Mouse (Mus musculus) cerebellum, adult 9-11 months (tissue): ENCODE results near the gene Gm20388.

Source experiments
- DNase-seq: peaks from one replicate; pipeline ENCODE4 v3.0.0; 2022

The Gm20388 gene

GRCm38 (mm10) chr8:122359111-122359775 is 2448.6 kb downstream of the Gm20388 start:
- DNase-seq = no peak

DNA sequence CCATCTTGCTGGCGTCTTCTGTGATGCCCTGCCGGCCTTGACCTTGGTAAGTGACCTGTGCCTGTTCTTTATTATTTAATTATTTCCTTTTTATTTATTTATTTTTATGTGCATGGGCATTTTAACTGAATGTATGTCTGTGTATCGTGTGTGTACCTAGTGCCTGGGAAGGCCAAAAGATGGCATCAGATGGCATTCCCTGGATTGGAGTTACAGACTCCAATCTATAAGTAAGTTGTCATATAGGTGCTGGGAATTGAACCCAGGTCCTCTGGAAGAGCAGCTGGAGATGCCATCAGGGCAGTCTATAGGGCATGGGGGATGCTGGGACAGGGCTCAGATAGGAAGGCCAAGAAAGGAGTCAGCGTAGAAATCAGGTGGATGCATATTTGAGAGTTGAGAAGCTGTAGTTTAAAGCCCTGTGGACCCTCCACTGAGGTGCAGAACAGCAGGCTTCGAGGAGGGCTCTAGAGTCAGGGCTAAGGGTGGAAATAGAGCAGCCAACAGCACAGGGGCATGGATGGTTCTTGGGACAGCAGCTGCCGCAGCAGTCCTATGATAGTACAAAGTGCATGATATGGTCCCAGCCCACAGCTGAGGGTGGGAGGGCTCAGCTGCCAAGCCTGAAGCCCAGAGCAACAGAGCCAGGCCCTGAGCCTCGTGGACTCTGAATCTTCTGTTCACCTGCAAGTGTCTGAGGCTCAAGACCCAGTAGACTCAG is 2450.2 kb downstream of the Gm20388 start, which contains the start of gene Trhr2:
Gene Trhr2, minus strand, starts transcription at position 51 of the 721 bp plus-strand sequence.
- no peak for DNase-seq

DNA sequence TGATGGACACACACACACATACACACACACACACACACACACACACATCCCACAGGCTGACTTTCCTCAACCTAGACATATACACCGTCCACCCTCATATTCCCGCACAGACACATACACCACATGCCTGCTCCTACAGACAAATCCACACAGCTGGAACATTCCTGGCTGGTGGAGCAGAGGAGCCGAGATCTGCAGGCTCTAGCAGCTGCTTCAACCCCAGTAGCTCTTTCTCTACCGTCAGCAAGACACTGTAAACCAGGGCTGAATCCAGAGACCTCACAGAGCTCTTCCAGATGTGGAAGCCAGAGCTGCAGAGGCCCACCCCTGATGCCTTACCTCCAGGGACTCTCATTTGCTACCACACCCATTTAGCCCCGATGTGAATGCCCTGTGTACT is 2451.6 kb downstream of the Gm20388 start:
- DNase-seq = no peak

GRCm38 (mm10) chr8:122362967-122363366 is 2452.3 kb downstream of the Gm20388 start:
- no peak for DNase-seq

- no peak for DNase-seq
These were observed 2457.9 kb downstream of the Gm20388 start for GRCm38 (mm10) chr8:122368494-122368893.

DNA sequence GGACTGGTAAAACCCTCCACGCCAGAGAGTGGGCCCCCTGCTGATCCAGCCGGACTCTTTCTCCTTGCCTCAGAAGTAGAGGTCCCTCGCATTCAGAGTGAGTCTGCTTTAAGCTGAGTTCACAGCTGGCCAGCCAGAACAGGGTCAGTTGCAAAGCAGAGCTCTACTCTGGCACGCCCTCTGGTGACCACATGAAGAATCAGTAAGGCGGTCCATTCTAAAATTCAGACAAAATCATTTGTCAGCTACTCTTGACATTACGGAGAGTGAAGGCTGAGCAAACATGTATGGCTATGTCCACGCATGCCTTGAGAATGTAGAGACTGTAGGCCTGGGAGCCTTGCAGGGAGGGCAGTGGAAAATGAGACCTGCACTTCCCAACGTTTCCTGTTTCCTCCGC is 2459.0 kb downstream of the Gm20388 start:
- DNase-seq = peak; percentile 57

DNA sequence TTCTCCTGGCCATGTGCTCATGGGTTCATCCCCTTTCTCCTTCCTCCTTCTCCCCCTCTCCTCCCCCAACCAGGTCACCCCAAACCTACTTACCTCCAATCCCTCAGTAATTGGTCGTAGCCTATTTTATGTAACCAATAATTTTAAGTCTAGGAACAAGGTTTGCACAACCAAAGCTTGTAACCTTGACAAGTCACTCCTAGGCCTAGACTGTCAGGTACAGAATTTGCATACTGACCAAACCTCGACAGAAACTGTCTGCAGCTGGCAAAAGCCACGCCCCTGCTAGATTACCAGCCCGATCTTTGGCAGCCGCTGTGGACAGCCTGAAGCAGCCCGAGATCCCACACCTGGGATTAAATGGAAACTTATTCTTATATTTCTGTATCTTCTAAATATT is 2461.1 kb downstream of the Gm20388 start:
- DNase-seq = no peak

DNA sequence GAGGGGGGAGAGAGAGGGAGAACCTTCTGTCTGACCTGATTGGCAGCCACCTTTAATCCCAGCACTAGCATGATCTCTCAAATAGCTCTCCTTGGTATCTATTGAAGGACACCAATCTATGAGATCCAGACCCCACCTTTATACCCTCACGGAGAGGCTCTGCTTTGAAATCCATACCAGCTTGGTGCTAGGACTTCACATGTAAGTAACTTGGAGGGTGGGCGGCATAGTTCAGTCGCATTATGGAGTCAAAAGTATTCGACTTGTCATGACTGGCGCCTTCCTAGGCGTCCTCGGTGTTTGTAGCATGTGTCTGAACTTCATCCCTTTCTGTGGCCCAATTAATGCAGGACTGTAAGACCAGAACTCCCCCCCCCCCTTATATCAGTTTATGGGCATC is 2464.7 kb downstream of the Gm20388 start:
- peak; percentile 54 for DNase-seq

DNA sequence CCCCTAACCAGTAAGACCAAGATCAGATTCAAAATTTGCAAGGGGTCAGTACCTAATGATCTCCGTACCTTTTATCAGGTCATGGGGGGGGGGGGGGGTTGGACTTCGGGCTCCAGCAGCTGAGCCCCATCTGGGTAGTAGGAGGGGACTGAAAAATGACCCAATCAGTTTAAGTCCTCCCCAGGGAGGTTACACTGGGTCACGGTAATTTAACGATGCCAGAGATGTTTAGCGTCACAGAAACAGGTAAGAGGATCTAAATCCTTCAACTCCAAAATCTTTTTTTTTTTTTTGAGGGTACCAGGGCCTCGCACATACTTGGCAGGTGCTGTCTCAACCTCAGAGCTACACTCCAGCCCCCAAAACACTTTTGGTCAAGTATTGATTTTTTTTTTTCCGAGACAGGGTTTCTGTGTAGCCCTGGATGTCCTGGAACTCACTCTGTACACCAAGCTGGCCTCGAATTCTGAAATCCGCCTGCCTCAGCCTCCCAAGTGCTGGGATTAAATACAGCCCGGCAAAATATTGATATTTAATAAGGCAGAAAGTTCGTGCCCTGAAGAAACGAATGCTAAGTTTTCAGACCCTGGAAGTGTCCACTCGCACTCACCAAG is 2465.2 kb downstream of the Gm20388 start:
- no peak for DNase-seq

GRCm38 (mm10) chr8:122376365-122377231 is 2466.0 kb downstream of the Gm20388 start, which contains the start of gene Zc3h18:
Gene Zc3h18 (plus strand): TSS chr8:122376609.
- peak; percentile 100 for DNase-seq

DNA sequence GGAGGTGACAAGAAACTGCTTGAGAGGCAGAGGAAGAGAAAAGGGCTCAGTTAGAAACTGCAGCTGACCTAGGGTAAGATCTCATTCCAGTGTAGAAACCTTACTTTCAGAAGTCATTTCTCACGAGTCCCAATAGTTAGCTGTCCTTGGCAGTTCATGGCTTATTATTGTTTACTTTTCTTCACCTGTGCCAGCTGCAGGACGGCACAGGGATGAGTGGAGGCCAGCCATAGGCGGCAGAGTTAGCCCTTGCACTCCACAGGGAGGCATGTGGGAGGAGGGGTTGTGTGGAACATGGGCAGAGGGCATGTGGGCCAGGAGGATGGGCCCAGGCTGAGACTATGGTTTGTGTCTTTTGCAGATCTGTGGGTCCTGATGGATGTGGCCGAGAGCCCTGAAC is 2472.4 kb downstream of the Gm20388 start:
- DNase-seq = no peak

- no peak for DNase-seq
These were observed 2478.7 kb downstream of the Gm20388 start for GRCm38 (mm10) chr8:122389357-122389756.

DNA sequence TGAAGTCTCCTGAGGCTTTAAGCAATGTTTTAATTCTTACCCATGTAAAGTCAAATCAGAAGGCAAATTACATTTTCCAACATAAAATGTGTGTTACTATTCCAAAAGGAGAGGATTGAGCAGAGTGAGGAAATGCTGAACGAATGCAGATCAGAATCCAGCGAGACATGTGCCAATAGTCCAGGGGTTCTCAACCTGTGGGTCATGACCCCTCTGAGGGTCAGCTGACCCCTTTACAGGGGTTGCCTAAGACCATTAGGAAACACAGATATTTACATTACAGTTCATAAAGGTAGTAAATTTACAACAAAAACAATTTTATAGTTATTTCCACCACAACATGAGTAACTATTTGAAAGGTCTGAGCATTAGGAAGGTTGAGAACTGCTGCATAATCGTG is 2480.1 kb downstream of the Gm20388 start:
- DNase-seq = no peak

GRCm38 (mm10) chr8:122393717-122394116 is 2483.1 kb downstream of the Gm20388 start:
- no peak for DNase-seq

- peak; percentile 80 for DNase-seq
These were observed 2484.7 kb downstream of the Gm20388 start for GRCm38 (mm10) chr8:122395291-122395690.

GRCm38 (mm10) chr8:122398186-122398585 is 2487.5 kb downstream of the Gm20388 start:
- DNase-seq = no peak

GRCm38 (mm10) chr8:122405146-122405805 is 2494.6 kb downstream of the Gm20388 start:
- no peak for DNase-seq

DNA sequence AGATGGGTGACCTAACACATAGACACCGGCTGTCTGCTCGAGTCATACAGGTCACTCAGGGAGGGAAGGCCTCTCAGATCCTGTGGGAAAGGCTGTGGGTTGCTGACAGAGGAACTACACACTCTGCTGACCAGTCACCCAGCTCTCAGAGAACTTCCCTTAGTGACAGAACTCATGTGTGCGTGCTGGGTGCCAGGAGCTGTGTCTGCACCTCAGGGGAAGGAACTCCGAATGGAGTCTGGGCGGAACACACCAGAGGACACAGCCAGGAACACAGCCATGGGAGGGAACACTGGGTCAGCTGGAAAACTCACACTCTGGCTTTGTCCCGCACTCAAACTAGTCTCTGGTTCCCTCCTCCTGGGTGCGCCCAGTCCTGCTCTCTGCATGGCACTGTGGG is 2497.0 kb downstream of the Gm20388 start:
- DNase-seq = no peak

DNA sequence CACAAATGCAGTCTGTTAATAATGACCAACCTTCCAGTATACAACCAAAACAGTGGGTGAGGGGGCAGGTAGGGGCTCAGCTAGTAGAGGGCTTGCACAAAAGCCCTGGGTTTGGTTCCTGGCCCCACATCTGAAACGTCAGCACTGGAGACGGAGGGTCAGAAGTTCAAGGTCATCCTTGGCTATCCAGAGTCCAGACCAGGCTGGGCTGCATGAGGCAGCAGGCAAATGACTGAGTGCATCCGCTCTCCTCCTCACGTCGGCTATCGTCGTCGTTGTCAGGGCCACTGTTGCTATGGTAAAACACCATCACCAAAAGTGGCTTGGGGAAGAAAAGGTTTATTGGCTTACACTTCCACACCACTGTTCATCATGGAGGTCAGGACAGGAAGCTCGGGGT is 2503.7 kb downstream of the Gm20388 start:
- DNase-seq = no peak

DNA sequence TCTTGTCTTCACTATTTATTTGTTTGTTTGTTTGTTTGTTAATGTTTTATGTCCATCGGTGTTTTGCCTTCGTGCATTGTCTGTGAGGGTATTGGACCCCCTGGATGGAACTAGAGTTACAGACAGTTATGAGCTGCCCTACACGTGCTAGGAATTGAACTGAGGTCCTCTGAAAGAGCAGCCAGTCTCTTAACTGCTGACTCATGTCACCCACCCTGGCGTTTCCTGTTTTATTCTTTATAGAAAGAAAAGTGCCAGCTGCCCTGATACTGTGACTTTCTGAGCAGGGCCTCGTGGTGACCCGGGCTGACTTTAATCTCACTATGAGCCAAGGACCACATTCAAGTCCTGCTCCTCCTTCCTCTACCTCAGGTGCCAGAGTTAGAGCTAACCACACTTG is 2504.9 kb downstream of the Gm20388 start:
- no peak for DNase-seq

DNA sequence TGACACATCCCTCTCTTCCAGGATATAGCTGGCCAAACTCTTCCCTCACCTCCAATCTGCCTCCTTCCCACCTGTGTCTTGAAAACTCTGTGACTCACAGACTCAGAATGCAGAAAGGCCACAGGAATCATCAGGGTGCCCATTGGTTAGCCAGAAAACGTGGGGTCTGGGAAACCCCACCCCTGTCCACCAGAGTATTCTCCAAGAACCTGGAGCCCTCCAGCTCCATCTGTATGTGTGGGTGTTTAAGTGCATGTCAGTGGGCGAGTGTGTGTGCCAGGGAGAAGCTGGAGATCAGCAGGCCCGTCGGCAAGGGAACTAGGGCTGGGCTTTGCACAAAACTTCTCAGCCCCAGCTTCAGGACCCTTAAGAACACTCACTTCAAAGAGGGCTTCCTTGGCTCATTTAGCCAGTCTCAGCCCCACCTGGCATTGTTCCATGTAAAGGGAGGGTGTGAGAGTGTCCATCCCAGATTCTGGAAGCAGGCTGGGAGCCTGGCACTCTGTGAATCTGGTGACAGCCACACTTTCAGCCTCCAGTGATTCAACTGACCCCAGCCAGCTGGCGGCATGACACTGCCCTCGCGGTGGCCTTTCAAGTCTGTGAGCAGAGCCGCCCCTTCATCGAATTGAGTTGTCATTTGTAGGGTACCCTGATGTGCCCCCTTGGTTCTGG is 2509.4 kb downstream of the Gm20388 start:
- no peak for DNase-seq
